Mouse (Mus musculus) monocyte, adult 59 days (primary cell): ENCODE results near the gene Zrsr2. TPM values are rescaled to one million over a fixed set of nuclear protein-coding genes. Genes with fewer than 3 reads are reported as not detected.

ENCODE experiments used
- total RNA-seq, 2 experiments: library from RNA; stranded (reverse); gene quantifications; one replicate each; pipeline ENCODE4 v1.2.4; 2023

The Zrsr2 gene
- total RNA-seq = 10 to 100 TPM; 37.5 to 70.0 TPM

DNA sequence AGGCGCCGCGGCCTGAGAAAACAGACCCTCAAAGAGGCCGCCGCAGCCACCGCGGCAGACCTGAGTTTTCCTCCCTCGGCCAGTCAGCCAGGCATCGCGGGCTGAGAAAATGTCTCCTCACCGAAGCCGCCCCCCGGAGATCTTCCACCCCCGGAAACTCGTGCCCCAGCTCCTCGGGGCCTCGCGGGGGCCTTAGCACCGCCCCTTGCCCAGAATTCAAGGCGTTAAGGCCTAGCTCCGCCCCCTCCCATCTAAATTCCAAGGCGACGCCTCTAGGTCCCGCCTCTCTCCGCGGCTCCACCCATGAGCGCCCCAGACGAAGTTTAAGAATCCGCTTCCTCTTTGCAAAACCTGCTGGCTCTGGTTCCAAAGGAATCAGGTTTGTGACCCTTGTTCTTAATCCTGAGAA, at the start of gene Zrsr2:
Zrsr2 (minus strand) TSS at position 195 of the 409 bp plus-strand sequence.

DNA sequence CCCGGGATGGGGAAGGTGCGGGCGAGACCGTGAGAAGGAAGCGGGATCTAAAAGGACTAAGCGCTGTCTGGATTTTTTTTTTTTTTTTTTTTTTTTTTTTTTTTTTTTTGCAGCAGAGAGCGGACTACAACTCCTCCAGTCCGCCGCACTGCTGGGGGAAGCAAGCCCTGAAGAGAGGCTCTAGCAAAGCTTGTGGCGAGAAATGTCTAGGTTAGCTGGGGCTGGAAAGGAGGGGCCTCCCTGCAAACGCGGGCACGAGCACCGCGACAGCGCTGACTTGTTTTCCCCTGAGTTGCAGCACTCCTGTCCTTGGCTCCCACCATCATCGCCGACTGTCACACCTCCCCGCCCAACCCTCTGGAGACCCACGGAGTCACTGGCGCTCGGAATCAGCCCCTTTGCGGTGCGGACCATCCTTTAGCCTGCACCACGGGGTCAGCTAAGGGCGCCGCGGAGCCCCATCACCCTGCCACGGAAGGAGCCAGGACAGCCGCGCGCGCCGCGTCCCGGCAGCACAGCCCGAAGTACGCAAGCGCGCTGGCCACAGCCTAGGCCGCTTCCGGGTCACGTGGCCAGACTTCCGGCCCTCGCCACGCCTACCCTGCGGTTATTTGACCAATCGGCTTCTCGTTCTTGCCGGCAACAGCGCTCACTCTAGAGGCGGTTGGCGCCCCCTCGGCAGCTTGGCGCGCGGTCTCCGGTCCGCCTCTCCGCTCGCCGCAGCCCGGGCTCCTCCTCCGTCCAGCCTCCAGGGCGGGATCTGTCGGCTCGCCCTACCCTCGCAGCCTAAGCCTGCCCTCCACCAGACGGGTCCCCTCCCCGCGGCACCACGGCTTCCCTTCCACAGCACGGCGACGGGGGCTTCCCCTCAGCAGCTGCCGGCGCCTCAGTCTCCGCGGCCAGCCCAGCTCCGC, 49.9 kb downstream of the Zrsr2 start, which contains the start of gene Ap1s2:
Ap1s2 (plus strand) TSS at position 681 of the 914 bp plus-strand sequence.

Other genes with a start within 250 kb of the Zrsr2 start
- under 1 TPM in 1 of 2 experiments, not detected in 1; 0.68 TPM for gene Rnf138rt1, start 197.3 kb downstream of the Zrsr2 start, total RNA-seq
- gene Ap1s2, start 49.6 kb downstream of the Zrsr2 start, total RNA-seq = 100 to 1,000 TPM; 156 to 225 TPM
- gene Car5b, start 69.3 kb upstream of the Zrsr2 start, total RNA-seq = 1 to 10 TPM in 1 of 2 experiments, under 1 TPM in 1; 0.73 to 1.8 TPM
- 1 to 10 TPM; 4.7 to 5.6 TPM for gene Siah1b, start 117.8 kb upstream of the Zrsr2 start, total RNA-seq
- gene Cltrn, start 130.2 kb upstream of the Zrsr2 start, total RNA-seq = not detected
- not detected for gene Ace2, start 180.7 kb upstream of the Zrsr2 start, total RNA-seq